Mouse (Mus musculus): ENCODE measurements around the gene Cpne9. TPM values are rescaled to one million over a fixed set of nuclear protein-coding genes. Genes with fewer than 3 reads are reported as not detected.

Cpne9 gene
- polyA plus RNA-seq, 2 experiments = 0.02 TPM; not detected in 1

GRCm38 (mm10) chr6:113245585-113245984 lies 36.5 kb upstream of the Cpne9 start:
- no peak for ATAC-seq (ENCODE audit: insufficient read depth)
- Histone ChIP-seq H3K27ac (no peak overlapping the region), H3K9ac (replicated peaks) (no peak overlapping the region), H3K9me3 (ENCODE audit: control insufficient read depth, low read length) (no peaks in the 10 kb centered on the region), H3K27me3 (ENCODE audit: control insufficient read depth, insufficient read depth, low read length) (no peaks in the 10 kb centered on the region), H3K4me2 (ENCODE audit: low read depth) (no peak overlapping the region), H3K4me3 (ENCODE audit: insufficient read depth in 1 of 2, low read depth in 2 of 2, low read length in 2 of 2) (no peak overlapping the region), H3K4me1 (replicated peaks; ENCODE audit: control insufficient read depth in 2 of 2, insufficient read depth in 2 of 2, low read length in 1 of 2) (peaks cover 0 to 3% of the 10 kb centered on the region in 2 experiments; a peak in 1 of 4 replicates), H3K36me3 (replicated peaks; ENCODE audit: control insufficient read depth, insufficient read depth, low read depth) (peaks cover 2% of the 10 kb centered on the region; the same call in 1 of the 2 replicates)
- no peak for TF ChIP-seq CTCF (IDR thresholded peaks at IDR 0.05; ENCODE audit: low read depth)
- no peak for TF ChIP-seq EP300 (IDR thresholded peaks at IDR 0.05; ENCODE audit: low read depth)
- WGBS (ENCODE audit: insufficient replicate concordance) = 55% methylated on average over 2 of the region's 2 CpGs
- no peak for DNase-seq (ENCODE audit: low read depth in 3 of 3, low spot score in 3 of 3)

- ATAC-seq (ENCODE audit: insufficient read depth) (no peak), DNase-seq (ENCODE audit: low read depth in 3 of 3, low spot score in 3 of 3) (no peak)
- H3K36me3 ChIP-seq (replicated peaks; ENCODE audit: control insufficient read depth, insufficient read depth, low read depth) = peaks cover 3% of the 10 kb centered on the region
- H3K4me1 ChIP-seq (replicated peaks; ENCODE audit: control insufficient read depth in 2 of 2, insufficient read depth in 2 of 2, low read length in 1 of 2) = no peaks in the 10 kb centered on the region
- no peaks in the 10 kb centered on the region for H3K9me3 ChIP-seq (ENCODE audit: control insufficient read depth, low read length)
- TF ChIP-seq CTCF (IDR thresholded peaks at IDR 0.05; ENCODE audit: low read depth) = no peak
- no peak for TF ChIP-seq EP300 (IDR thresholded peaks at IDR 0.05; ENCODE audit: low read depth)
- H3K4me3 ChIP-seq (ENCODE audit: insufficient read depth in 1 of 2, low read depth in 2 of 2, low read length in 2 of 2) = no peak overlapping the region
- no peak overlapping the region for H3K4me2 ChIP-seq (ENCODE audit: low read depth)
- H3K27ac ChIP-seq = no peak overlapping the region
- H3K27me3 ChIP-seq (ENCODE audit: control insufficient read depth, insufficient read depth, low read length) = no peaks in the 10 kb centered on the region
- H3K9ac ChIP-seq (replicated peaks) = no peak overlapping the region
- 68% methylated on average over 5 of the region's 5 CpGs for WGBS (ENCODE audit: insufficient replicate concordance)
Observed at GRCm38 (mm10) chr6:113250786-113251185, 31.3 kb upstream of the Cpne9 start.

GRCm38 (mm10) chr6:113251921-113252320 lies 30.2 kb upstream of the Cpne9 start:
- H3K27me3 ChIP-seq (ENCODE audit: control insufficient read depth, insufficient read depth, low read length) = no peaks in the 10 kb centered on the region
- H3K27ac ChIP-seq = no peak overlapping the region
- no peak for TF ChIP-seq EP300 (IDR thresholded peaks at IDR 0.05; ENCODE audit: low read depth)
- peak; percentile 43; the same call in 1 of the 2 replicates for TF ChIP-seq CTCF (IDR thresholded peaks at IDR 0.05; ENCODE audit: low read depth)
- H3K9ac ChIP-seq (replicated peaks) = no peak overlapping the region
- H3K9me3 ChIP-seq (ENCODE audit: control insufficient read depth, low read length) = no peaks in the 10 kb centered on the region
- DNase-seq (ENCODE audit: low read depth in 3 of 3, low spot score in 3 of 3) (no peak), ATAC-seq (ENCODE audit: insufficient read depth) (no peak)
- peaks cover 3% of the 10 kb centered on the region for H3K36me3 ChIP-seq (replicated peaks; ENCODE audit: control insufficient read depth, insufficient read depth, low read depth)
- H3K4me3 ChIP-seq (ENCODE audit: insufficient read depth in 1 of 2, low read depth in 2 of 2, low read length in 2 of 2) = no peak overlapping the region
- no peak overlapping the region for H3K4me2 ChIP-seq (ENCODE audit: low read depth)
- no peaks in the 10 kb centered on the region for H3K4me1 ChIP-seq (replicated peaks; ENCODE audit: control insufficient read depth in 2 of 2, insufficient read depth in 2 of 2, low read length in 1 of 2)

GRCm38 (mm10) chr6:113254899-113255298 lies 27.2 kb upstream of the Cpne9 start:
- TF ChIP-seq EP300 (IDR thresholded peaks at IDR 0.05; ENCODE audit: low read depth) (no peak), CTCF (IDR thresholded peaks at IDR 0.05; ENCODE audit: low read depth) (no peak)
- Histone ChIP-seq H3K9me3 (ENCODE audit: control insufficient read depth, low read length) (no peaks in the 10 kb centered on the region), H3K4me2 (ENCODE audit: low read depth) (no peak overlapping the region), H3K4me1 (replicated peaks; ENCODE audit: control insufficient read depth in 2 of 2, insufficient read depth in 2 of 2, low read length in 1 of 2) (no peaks in the 10 kb centered on the region), H3K9ac (replicated peaks) (no peak overlapping the region), H3K27me3 (ENCODE audit: control insufficient read depth, insufficient read depth, low read length) (no peaks in the 10 kb centered on the region), H3K27ac (no peak overlapping the region), H3K4me3 (ENCODE audit: insufficient read depth in 1 of 2, low read depth in 2 of 2, low read length in 2 of 2) (no peak overlapping the region), H3K36me3 (replicated peaks; ENCODE audit: control insufficient read depth, insufficient read depth, low read depth) (peaks cover 3% of the 10 kb centered on the region)
- no peak for ATAC-seq (ENCODE audit: insufficient read depth)
- DNase-seq (ENCODE audit: low read depth in 3 of 3, low spot score in 3 of 3) = no peak

GRCm38 (mm10) chr6:113261174-113261858 lies 20.8 kb upstream of the Cpne9 start:
- Histone ChIP-seq H3K36me3 (replicated peaks; ENCODE audit: control insufficient read depth, insufficient read depth, low read depth) (peaks cover 5% of the 10 kb centered on the region), H3K27ac (no peak overlapping the region), H3K9me3 (ENCODE audit: control insufficient read depth, low read length) (no peaks in the 10 kb centered on the region), H3K4me1 (replicated peaks; ENCODE audit: control insufficient read depth in 2 of 2, insufficient read depth in 2 of 2, low read length in 1 of 2) (no peaks in the 10 kb centered on the region), H3K27me3 (ENCODE audit: control insufficient read depth, insufficient read depth, low read length) (no peaks in the 10 kb centered on the region), H3K4me2 (ENCODE audit: low read depth) (no peak overlapping the region), H3K4me3 (ENCODE audit: insufficient read depth in 1 of 2, low read depth in 2 of 2, low read length in 2 of 2) (no peak overlapping the region), H3K9ac (replicated peaks) (no peak overlapping the region)
- ATAC-seq (ENCODE audit: insufficient read depth) = no peak
- TF ChIP-seq EP300 (IDR thresholded peaks at IDR 0.05; ENCODE audit: low read depth) (no peak), CTCF (IDR thresholded peaks at IDR 0.05; ENCODE audit: low read depth) (no peak)
- WGBS (ENCODE audit: insufficient replicate concordance) = 69% methylated on average over 8 of the region's 8 CpGs
- no peak for DNase-seq (ENCODE audit: low read depth in 3 of 3, low spot score in 3 of 3)

Data from liver, embryonic 14.5 days (tissue).